Mouse (Mus musculus) stomach, adult 2 months (tissue): ENCODE results near the gene Cramp1l. TPM values are rescaled to one million over a fixed set of nuclear protein-coding genes. Genes with fewer than 3 reads are reported as not detected.

Experiments
- polyA plus RNA-seq: library from polyadenylated mRNA; depleted of rRNA; stranded (reverse); fragments of >200 nt; gene quantifications from 2 replicates; pipeline ENCODE4 v1.2.3, GENCODE M21; 2012; rRNA removed

Gene Cramp1l
- 2.9 and 4.7 TPM in 2 replicates for polyA plus RNA-seq

GRCm38 (mm10) chr17:25015655-25016291, at the start of gene Cramp1l, which contains the start of gene Ift140:
Gene Cramp1l (minus strand): TSS chr17:25015788.
Gene Ift140 (plus strand): TSS chr17:25016085.

GRCm38 (mm10) chr17:24960135-24960851, 55.3 kb downstream of the Cramp1l start, which contains the start of gene Jpt2:
Gene Jpt2 (minus strand): TSS chr17:24960689.

GRCm38 (mm10) chr17:24936259-24937237, 79.0 kb downstream of the Cramp1l start, which contains the start of gene Mapk8ip3:
Gene Mapk8ip3 (minus strand): TSS chr17:24936977.

Other genes with a start within 250 kb of the Cramp1l start
- gene Meiob, start 211.5 kb downstream of the Cramp1l start, polyA plus RNA-seq: not detected in 2 replicates
- 37.2 and 61.0 TPM in 2 replicates for gene Hagh, start 175.6 kb downstream of the Cramp1l start, polyA plus RNA-seq
- gene Fahd1, start 165.4 kb downstream of the Cramp1l start, polyA plus RNA-seq: 5.4 and 6.5 TPM in 2 replicates
- gene Igfals, start 149.8 kb downstream of the Cramp1l start, polyA plus RNA-seq: 2.3 and 5.1 TPM in 2 replicates
- gene Nubp2, start 129.4 kb downstream of the Cramp1l start, polyA plus RNA-seq: 17.6 and 19.5 TPM in 2 replicates
- 55.4 and 87.4 TPM in 2 replicates for gene Spsb3, start 129.1 kb downstream of the Cramp1l start, polyA plus RNA-seq
- gene Eme2, start 120.7 kb downstream of the Cramp1l start, polyA plus RNA-seq: 12.9 and 16.6 TPM in 2 replicates
- gene Mrps34, start 120.7 kb downstream of the Cramp1l start, polyA plus RNA-seq: 92.5 and 285 TPM in 2 replicates
- gene Nme3, start 119.3 kb downstream of the Cramp1l start, polyA plus RNA-seq: 25.7 and 28.0 TPM in 2 replicates
- gene Mapk8ip3, start 78.8 kb downstream of the Cramp1l start, polyA plus RNA-seq: 31.3 and 37.0 TPM in 2 replicates
- gene Jpt2, start 55.1 kb downstream of the Cramp1l start, polyA plus RNA-seq: 2.4 and 3.6 TPM in 2 replicates
- gene Ift140, start 297 bp upstream of the Cramp1l start, polyA plus RNA-seq: 2.1 and 2.7 TPM in 2 replicates
- 17.1 and 18.2 TPM in 2 replicates for gene Tmem204, start 67.8 kb upstream of the Cramp1l start, polyA plus RNA-seq
- 7.1 and 7.3 TPM in 2 replicates for gene Telo2, start 100.2 kb upstream of the Cramp1l start, polyA plus RNA-seq
- gene Ptx4, start 105.0 kb upstream of the Cramp1l start, polyA plus RNA-seq: not detected in 2 replicates
- gene Clcn7, start 117.6 kb upstream of the Cramp1l start, polyA plus RNA-seq: 12.3 and 13.1 TPM in 2 replicates
- gene Ccdc154, start 146.7 kb upstream of the Cramp1l start, polyA plus RNA-seq: 0.08 and 0.13 TPM in 2 replicates
- 3.6 TPM in 2 replicates for gene Gm38655, start 159.7 kb upstream of the Cramp1l start, polyA plus RNA-seq
- 8.0 and 10.1 TPM in 2 replicates for gene BC003965, start 168.8 kb upstream of the Cramp1l start, polyA plus RNA-seq
- 8.7 and 10.6 TPM in 2 replicates for gene Unkl, start 172.6 kb upstream of the Cramp1l start, polyA plus RNA-seq
- gene Gnptg, start 224.3 kb upstream of the Cramp1l start, polyA plus RNA-seq: 15.3 and 17.3 TPM in 2 replicates
- 7.8 and 11.4 TPM in 2 replicates for gene Tsr3, start 224.4 kb upstream of the Cramp1l start, polyA plus RNA-seq
- 5.8 and 9.5 TPM in 2 replicates for gene Baiap3, start 240.6 kb upstream of the Cramp1l start, polyA plus RNA-seq